Mouse (Mus musculus): Measurements from ENCODE around the gene Olfr480.

The Olfr480 gene

DNA sequence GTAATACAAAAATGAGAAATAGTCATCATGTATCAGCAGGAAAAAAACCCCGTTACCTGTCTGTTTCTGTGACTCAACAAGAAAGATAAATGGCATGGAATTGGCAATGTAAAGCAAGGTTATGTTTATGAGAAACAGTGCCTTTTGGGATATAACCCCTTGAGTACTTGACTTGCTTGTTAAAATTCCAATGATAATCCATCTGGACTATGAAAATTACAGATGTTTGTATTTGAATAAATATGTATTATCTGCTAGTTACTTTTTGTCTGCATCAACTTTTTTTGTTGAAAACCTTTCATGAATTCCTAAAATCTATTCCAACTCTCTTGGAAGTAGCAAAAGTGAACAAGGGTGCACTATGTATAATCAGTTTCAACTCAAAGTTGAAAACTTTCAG lies at the start of gene Olfr480:
Gene Olfr480, minus strand, starts transcription at position 101 of the 400 bp plus-strand sequence.
- no peak for DNase-seq (ENCODE audit: low spot score)

- no peak for DNase-seq (ENCODE audit: low spot score)
These were observed 33.4 kb upstream of the Olfr480 start, which contains the start of gene Olfr483 for GRCm38 (mm10) chr7:108100549-108100948. Olfr483 (plus strand) TSS chr7:108100849.

DNA sequence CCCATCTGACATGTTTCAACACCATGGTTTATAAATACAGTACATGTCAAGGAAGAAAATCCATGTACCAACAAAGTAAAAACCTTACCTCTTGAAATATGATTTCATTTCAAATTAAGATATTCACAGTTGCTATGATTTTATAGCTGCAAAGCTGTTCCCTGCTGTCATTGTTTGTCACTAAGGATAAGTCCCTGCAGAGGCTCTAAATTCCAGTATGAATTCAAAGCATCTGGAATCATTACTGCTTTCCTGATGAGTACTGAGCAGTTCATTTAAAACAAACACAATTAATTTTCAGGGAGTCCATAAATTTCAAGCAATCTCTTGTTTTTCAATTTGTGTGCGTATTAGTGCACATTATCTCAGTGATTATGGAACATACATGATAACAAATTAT lies 30.3 kb upstream of the Olfr480 start, which contains the start of gene Olfr482:
Gene Olfr482, minus strand, starts transcription at position 101 of the 400 bp plus-strand sequence.
- no peak for DNase-seq (ENCODE audit: low spot score)

DNA sequence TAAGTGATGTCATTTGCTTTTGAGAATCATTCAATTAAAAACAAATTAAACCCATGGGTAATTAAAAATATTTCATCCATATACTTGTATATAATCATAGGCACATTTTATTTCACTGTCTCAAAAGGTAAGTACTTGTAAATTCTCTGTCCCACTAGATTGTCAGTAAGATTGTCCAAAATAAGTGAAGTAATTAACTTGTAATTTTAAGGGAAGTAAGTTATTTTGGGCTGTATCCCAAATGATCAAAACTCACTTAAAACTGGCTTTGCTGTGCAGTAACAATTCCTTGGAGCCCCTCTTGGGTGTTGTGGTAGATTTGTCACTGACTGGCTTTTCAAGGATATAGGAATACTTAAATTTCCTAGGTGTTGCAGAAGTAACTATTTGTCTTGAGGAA lies 12.4 kb upstream of the Olfr480 start, which contains the start of gene Olfr481:
Gene Olfr481, plus strand, starts transcription at position 301 of the 400 bp plus-strand sequence.
- DNase-seq (ENCODE audit: low spot score) = no peak

- DNase-seq (ENCODE audit: low spot score) = no peak
These were observed 16.8 kb downstream of the Olfr480 start, which contains the start of gene Olfr479 for GRCm38 (mm10) chr7:108050393-108050792. Olfr479 (plus strand) TSS chr7:108050693.

DNA sequence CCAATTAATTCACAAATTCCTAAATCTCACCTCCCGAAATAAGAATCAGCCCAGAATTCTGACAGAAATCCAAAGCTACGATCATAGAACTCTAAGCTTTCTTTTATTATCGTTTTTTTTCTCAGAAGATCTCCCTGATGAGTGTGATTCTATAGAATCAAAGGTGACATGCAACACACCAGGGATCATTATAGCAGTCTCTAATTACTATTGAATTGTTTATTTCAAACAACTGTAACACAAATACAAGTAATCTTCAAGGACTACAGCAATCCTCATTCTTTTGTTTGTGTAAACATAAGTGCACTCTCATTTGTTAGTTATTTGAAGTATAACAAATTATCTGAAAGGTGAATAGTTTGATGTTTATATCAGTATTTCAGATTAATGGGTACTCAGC lies 33.3 kb downstream of the Olfr480 start, which contains the start of gene Olfr478:
Gene Olfr478, minus strand, starts transcription at position 101 of the 400 bp plus-strand sequence.
- DNase-seq (ENCODE audit: low spot score) = no peak

Measured in ovary, postnatal 14 days (tissue).